8 mouse cellular contexts compared by ENCODE assay signal in the genomic region with DNA sequence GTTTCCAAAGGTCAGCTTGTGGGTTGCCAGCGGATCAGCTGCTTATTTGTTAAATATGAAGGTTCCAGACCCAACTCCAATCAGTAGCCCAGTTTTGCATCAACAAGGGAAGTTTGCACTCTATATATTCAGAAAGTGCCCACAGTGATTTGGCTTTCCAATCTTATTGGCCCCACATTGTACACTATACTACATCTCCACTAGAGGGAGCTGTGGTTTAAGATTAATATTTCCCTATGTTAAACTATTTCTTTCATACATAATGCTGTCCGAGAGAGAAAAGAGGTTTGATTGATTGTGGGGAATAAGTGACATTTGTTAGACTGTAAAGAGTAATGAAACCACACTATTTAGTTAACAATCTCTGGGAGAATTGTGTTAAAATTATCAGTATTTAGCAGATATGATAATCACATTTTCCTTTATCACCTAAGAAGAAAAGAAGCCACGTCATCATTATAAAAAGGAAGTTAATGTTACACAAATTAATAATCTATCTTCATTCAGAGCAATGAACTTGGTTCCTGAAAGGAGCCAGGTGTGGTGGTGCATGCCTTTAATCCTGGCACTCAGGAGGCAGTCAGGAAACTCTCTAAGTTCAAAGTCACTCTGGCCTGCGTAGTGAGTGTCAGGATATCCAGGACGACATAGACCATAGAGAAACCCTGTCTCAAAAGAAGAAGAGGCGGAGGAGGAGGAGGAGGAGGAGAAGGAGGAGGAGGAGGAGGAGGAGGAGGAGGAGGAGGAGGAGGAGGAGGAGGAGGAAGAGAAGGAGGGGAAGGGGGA. TPM values are rescaled to one million over a fixed set of nuclear protein-coding genes. Genes with fewer than 3 reads are reported as not detected.
DNase-seq lines count a peak whose midpoint lies in the region; ATAC-seq and TF ChIP-seq lines count a peak whose summit lies in the region.

No protein-coding gene starts in this region.

- peak; percentile 75 for TF ChIP-seq CTCF in midbrain, postnatal 0 days (IDR thresholded peaks at IDR 0.05)

- no peaks in the 10 kb centered on the region for H3K9me3 ChIP-seq in midbrain, postnatal 0 days (ENCODE audit: low read length)
- no peaks in the 10 kb centered on the region for H3K9me3 ChIP-seq in midbrain, embryonic 16.5 days (replicated peaks; ENCODE audit: control insufficient read depth, low read length, poor library complexity, severe bottlenecking)
- no peaks in the 10 kb centered on the region for H3K9me3 ChIP-seq in forebrain, embryonic 16.5 days (ENCODE audit: control insufficient read depth, low read length)
- H3K9me3 ChIP-seq in stomach, embryonic 15.5 days: no peaks in the 10 kb centered on the region

- H3K27me3 ChIP-seq in midbrain, postnatal 0 days (ENCODE audit: insufficient read depth, low read length): no peaks in the 10 kb centered on the region
- no peaks in the 10 kb centered on the region for H3K27me3 ChIP-seq in midbrain, embryonic 16.5 days (ENCODE audit: control insufficient read depth, insufficient read depth, low read depth, low read length)
- H3K27me3 ChIP-seq in forebrain, embryonic 16.5 days (replicated peaks; ENCODE audit: control insufficient read depth, insufficient read depth, low read length): no peaks in the 10 kb centered on the region
- H3K27me3 ChIP-seq in stomach, embryonic 15.5 days (replicated peaks): no peaks in the 10 kb centered on the region

- ATAC-seq in midbrain, postnatal 0 days (ENCODE audit: low FRiP score): no peak
- no peak for ATAC-seq in midbrain, embryonic 16.5 days
- peak; percentile 72 for ATAC-seq in forebrain, embryonic 16.5 days
- ATAC-seq in stomach, embryonic 15.5 days (ENCODE audit: insufficient read depth, low FRiP score, low read depth): peak; percentile 53; the same call in 1 of the 2 replicates

- H3K27ac ChIP-seq in midbrain, postnatal 0 days (ENCODE audit: low read depth, low read length): no peak overlapping the region
- H3K27ac ChIP-seq in midbrain, embryonic 16.5 days (ENCODE audit: low read length): no peak overlapping the region
- H3K27ac ChIP-seq in forebrain, embryonic 16.5 days (ENCODE audit: low read length): no peak overlapping the region
- no peak overlapping the region for H3K27ac ChIP-seq in stomach, embryonic 15.5 days

- no peak overlapping the region for H3K4me2 ChIP-seq in midbrain, postnatal 0 days (ENCODE audit: low read depth, low read length, poor library complexity, severe bottlenecking)
- H3K4me2 ChIP-seq in midbrain, embryonic 16.5 days (ENCODE audit: low read length): no peak overlapping the region
- no peak overlapping the region for H3K4me2 ChIP-seq in forebrain, embryonic 16.5 days (ENCODE audit: low read length)
- no peak overlapping the region for H3K4me2 ChIP-seq in stomach, embryonic 15.5 days

- WGBS in midbrain, postnatal 0 days: 56% methylated on average over 5 of the region's 6 CpGs
- WGBS in midbrain, embryonic 16.5 days: 42% methylated on average over 5 of the region's 6 CpGs
- 43% methylated on average over 5 of the region's 6 CpGs for WGBS in forebrain, embryonic 16.5 days
- WGBS in stomach, embryonic 15.5 days: 28% methylated on average over 5 of the region's 6 CpGs

- no peaks in the 10 kb centered on the region for H3K4me1 ChIP-seq in midbrain, postnatal 0 days (ENCODE audit: insufficient read depth, low read length)
- H3K4me1 ChIP-seq in midbrain, embryonic 16.5 days (ENCODE audit: control insufficient read depth, insufficient read depth, low read length): no peaks in the 10 kb centered on the region
- H3K4me1 ChIP-seq in forebrain, embryonic 16.5 days (replicated peaks; ENCODE audit: control insufficient read depth, insufficient read depth, low read length): 0 out of 2 replicates have a peak, but pooled peaks cover 3% of the 10 kb centered on the region
- H3K4me1 ChIP-seq in stomach, embryonic 15.5 days: no peaks in the 10 kb centered on the region

- no peak overlapping the region for H3K4me3 ChIP-seq in midbrain, postnatal 0 days (ENCODE audit: low read depth, low read length)
- no peak overlapping the region for H3K4me3 ChIP-seq in midbrain, embryonic 16.5 days (ENCODE audit: low read depth, low read length)
- no peak overlapping the region for H3K4me3 ChIP-seq in forebrain, embryonic 16.5 days (replicated peaks; ENCODE audit: low read length)
- no peak overlapping the region for H3K4me3 ChIP-seq in stomach, embryonic 15.5 days (replicated peaks)

- no peak overlapping the region for H3K9ac ChIP-seq in midbrain, postnatal 0 days (replicated peaks; ENCODE audit: low read length, poor library complexity, severe bottlenecking)
- no peak overlapping the region for H3K9ac ChIP-seq in midbrain, embryonic 16.5 days (ENCODE audit: low read depth, low read length)
- no peak overlapping the region for H3K9ac ChIP-seq in forebrain, embryonic 16.5 days (replicated peaks; ENCODE audit: low read depth, low read length)
- no peak overlapping the region for H3K9ac ChIP-seq in stomach, embryonic 15.5 days

- intact Hi-C loops in gastrocnemius, postnatal 14 days (cut with DNase I; ENCODE audit: low total_unique reads): loop anchor here (5.0 kb wide), 1 partner anchor 85 kb away; no protein-coding TSS in a partner anchor
- intact Hi-C loops in left cerebral cortex, postnatal 36 days (cut with DNase I): loop anchor here (1.0 kb wide), 1 partner anchor 82 kb away; no protein-coding TSS in a partner anchor

- DNase-seq in gastrocnemius, adult 18-20 months (ENCODE audit: low spot score): peak; percentile 13
- no peak for DNase-seq in gastrocnemius, postnatal 14 days
- peak; percentile 68 for DNase-seq in midbrain, postnatal 0 days (ENCODE audit: low spot score)
- no peak for DNase-seq in natural killer cell, adult 2 months (ENCODE audit: low spot score in 2 of 2)
- DNase-seq in left cerebral cortex, postnatal 36 days (ENCODE audit: low spot score in 2 of 2): no peak

- H3K36me3 ChIP-seq in midbrain, postnatal 0 days (ENCODE audit: insufficient read depth, low read length): no peaks in the 10 kb centered on the region
- H3K36me3 ChIP-seq in midbrain, embryonic 16.5 days (ENCODE audit: control insufficient read depth, insufficient read depth, low read length): no peaks in the 10 kb centered on the region
- no peaks in the 10 kb centered on the region for H3K36me3 ChIP-seq in forebrain, embryonic 16.5 days (ENCODE audit: control insufficient read depth, insufficient read depth)
- no peaks in the 10 kb centered on the region for H3K36me3 ChIP-seq in stomach, embryonic 15.5 days

RNA-seq across cellular contexts. Expression of a gene that starts 44.8 kb away (rescaled TPM):
- total RNA-seq in gastrocnemius, adult 18-20 months (2021): 10 to 100 TPM; 21.9 to 23.0 TPM
- 10 to 100 TPM; 18.3 to 21.2 TPM for total RNA-seq in gastrocnemius, postnatal 14 days (2021)
- 67.4 and 94.0 TPM in 2 replicates for total RNA-seq in midbrain, postnatal 0 days (2014; rRNA removed)
- 117 and 129 TPM in 2 replicates for polyA plus RNA-seq in midbrain, postnatal 0 days (2015; fragmentation: Nextera tagmentation; extraction: Ambion mirVana)
- polyA plus RNA-seq in midbrain, embryonic 16.5 days (2015; fragmentation: Nextera tagmentation; extraction: Ambion mirVana): 120 and 134 TPM in 2 replicates
- polyA plus RNA-seq in forebrain, embryonic 16.5 days (2015; fragmentation: Nextera tagmentation; extraction: Ambion mirVana): 73.3 and 74.0 TPM in 2 replicates
- 47.9 and 49.0 TPM in 2 replicates for polyA plus RNA-seq in stomach, embryonic 15.5 days (2015; fragmentation: Nextera tagmentation; extraction: Ambion mirVana)
- total RNA-seq in left cerebral cortex, postnatal 36 days (2021): 10 to 100 TPM; 51.2 to 51.3 TPM

RNA-seq across cellular contexts. Expression of a gene that starts 51.4 kb away (rescaled TPM):
- 1 to 10 TPM; 1.4 to 1.6 TPM for total RNA-seq in gastrocnemius, adult 18-20 months (2021)
- total RNA-seq in gastrocnemius, postnatal 14 days (2021): under 1 TPM; 0.64 to 0.74 TPM
- 0.44 TPM in 1 of 2 replicates, not detected in the other for total RNA-seq in midbrain, postnatal 0 days (2014; rRNA removed)
- 0.09 and 0.10 TPM in 2 replicates for polyA plus RNA-seq in midbrain, postnatal 0 days (2015; fragmentation: Nextera tagmentation; extraction: Ambion mirVana)
- not detected in 2 replicates for polyA plus RNA-seq in midbrain, embryonic 16.5 days (2015; fragmentation: Nextera tagmentation; extraction: Ambion mirVana)
- 0.47 TPM in 1 of 2 replicates, not detected in the other for polyA plus RNA-seq in forebrain, embryonic 16.5 days (2015; fragmentation: Nextera tagmentation; extraction: Ambion mirVana)
- polyA plus RNA-seq in stomach, embryonic 15.5 days (2015; fragmentation: Nextera tagmentation; extraction: Ambion mirVana): 9.4 and 13.7 TPM in 2 replicates
- under 1 TPM in 1 of 2 experiments, not detected in 1; 0.10 TPM for total RNA-seq in left cerebral cortex, postnatal 36 days (2021)

Comparison
In these comparisons a context has a peak if more than half of its experiments do, and no peak if none do; other contexts are left out.
1. DNase-seq: peak in gastrocnemius, adult 18-20 months (single experiment) and midbrain, postnatal 0 days (single experiment); none in gastrocnemius, postnatal 14 days (single experiment), natural killer cell, adult 2 months (0 of 2) and left cerebral cortex, postnatal 36 days (0 of 2).
2. ATAC-seq: peak in forebrain, embryonic 16.5 days (single experiment) and stomach, embryonic 15.5 days (single experiment); none in midbrain, postnatal 0 days (single experiment) and midbrain, embryonic 16.5 days (single experiment).